Mouse (Mus musculus) adrenal gland (tissue): Measurements from ENCODE around the gene C1rb.
"Not testable (repeated sequence)": the region's sequence is repeated elsewhere in the genome, so short reads cannot be mapped to it uniquely, and the experiment has no call there.

Experiments
- intact Hi-C: fragments of 180-260 bp; cut with DNase I; formaldehyde crosslinking; loops from one replicate; pipeline ENCODE4 v1.15.1; 2025

Gene C1rb

DNA sequence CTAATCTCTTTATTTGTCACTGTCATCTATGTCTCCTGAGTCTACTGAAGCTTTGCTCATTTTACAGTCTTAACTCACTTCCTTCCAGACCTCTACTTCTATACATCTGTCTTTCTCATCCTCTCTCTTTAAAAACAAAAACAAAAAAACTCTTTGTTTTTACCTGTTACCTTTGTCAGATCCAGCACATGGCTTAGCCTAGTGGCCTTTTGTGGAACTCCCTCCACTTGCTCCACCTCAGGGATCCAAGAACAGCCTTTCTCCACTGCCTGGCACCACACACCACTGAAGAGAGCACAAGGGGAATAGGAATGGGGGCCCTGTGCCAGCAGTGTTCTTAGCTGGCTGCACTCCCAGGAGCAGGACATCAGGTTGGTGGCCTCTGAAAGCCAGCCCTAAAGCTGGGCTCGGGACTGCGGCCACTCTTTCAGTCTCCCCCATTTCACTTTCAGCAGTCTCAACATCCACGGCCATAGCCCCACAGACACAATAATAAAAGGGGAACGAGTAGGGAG is 22.1 kb downstream of the C1rb start:
- intact Hi-C loops = no loop called here

DNA sequence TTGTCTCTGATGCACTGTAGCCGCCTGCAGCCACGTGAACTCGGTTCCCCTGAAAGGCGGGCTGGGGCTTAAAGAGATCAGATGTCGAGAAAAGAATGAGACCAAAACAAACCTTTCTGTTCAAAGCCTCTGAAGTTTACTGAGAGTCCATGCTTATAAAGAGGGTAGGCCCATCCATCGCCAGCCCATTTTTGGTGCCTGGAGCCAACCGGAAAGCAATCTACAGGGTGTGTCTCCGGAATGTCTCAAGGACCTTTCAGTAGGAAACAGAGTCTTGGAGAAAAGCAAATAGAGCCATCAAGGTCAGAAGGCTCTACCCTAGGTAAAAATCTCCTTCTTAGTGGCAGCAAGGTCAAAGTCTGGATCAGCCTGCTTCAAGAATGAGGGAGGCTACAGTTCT is 23.0 kb downstream of the C1rb start:
- intact Hi-C loops = no loop called here

DNA sequence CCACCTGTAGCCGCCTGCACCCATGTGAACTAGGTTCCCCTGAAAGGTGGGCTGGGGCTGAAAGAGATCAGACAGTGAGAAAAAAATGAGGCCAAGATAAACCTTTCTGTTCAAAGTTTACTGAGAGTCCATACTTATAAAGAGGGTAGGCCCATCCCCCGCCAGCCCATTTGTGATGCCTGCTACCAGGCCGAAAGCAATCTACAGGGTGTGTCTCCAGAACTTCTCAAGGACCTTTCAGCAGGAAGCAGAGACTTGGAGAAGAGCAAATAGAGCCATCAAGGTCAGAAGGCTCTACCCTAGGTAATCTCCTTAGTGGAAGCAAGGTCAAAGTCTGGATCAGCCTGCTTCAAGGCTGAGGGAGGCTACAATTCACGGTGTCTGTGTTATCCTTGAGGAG is 31.9 kb downstream of the C1rb start:
- intact Hi-C loops = no loop called here

DNA sequence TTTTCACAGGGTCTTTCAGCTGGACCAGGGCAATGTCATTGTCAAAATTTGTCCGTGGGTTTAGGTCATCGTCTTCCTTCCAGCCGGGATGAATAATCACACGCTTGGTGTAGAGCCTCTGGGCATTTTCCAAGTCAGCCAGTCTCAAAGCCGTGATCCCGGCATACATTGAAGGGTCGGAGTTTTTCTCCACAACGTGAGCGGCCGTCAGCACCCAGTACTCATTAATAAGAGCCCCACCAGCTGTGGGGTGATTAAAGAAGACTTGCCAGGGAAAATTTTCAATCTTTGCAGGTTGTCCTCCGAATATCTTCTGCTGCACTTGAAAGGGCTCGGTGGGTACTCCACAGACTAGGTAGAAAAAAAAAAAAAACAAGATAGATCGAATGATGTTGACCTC is 55.5 kb downstream of the C1rb start:
- intact Hi-C loops = no loop called here

DNA sequence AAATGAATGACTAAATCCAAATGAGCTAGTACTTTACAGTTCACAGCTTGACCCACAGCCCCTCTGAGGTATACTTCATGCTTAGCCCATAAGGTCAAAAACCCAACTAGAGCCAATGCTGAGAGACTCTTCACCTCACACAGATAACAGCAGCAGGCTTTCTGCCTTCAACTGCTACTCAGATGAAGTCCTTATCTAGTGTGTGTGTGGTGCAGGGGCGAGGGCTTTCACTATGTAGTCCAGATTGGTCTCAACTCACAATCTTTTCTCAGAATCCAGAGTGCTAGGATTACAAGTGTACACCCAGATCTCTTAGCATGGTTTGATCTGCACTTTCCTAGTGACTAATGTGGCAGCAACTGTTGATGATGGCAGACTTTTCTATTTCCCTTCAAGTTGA is 56.1 kb downstream of the C1rb start:
- intact Hi-C loops = not testable (repeated sequence)

DNA sequence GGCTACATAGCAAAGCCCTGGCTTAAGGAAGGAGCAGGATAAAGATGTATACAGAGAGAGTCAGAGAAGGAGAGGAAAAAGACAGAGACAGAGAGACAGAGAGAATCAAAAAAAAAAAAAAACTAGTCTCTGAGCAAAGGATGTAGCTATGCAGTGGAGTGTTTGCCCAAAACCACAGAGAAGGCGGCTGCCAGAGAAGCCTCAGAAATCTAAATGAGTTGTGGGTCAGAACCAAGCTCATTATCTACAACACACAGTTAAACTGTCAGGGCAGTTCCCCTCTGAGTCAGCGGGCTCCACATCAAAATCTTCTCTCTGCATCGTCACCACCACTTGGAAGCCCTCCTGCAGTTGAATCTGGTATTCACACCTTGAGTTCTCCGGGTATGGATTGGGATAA is 60.7 kb downstream of the C1rb start:
- intact Hi-C loops = loop anchor here (10.0 kb wide), 1 partner anchor 146 kb away; no protein-coding TSS in a partner anchor
